Mouse (Mus musculus) olfactory bulb, adult 2 months (tissue): ENCODE data around the gene Itpk1.

Experiments used
- CTCF ChIP-seq: fragments of 200-500 bp; IDR thresholded peaks from 2 replicates; pipeline ENCODE4 v1.5.1; 2012; ENCODE audit warnings: low read depth, mild to moderate bottlenecking, low read length, moderate library complexity; ENCODE audit not compliant: insufficient read depth
- POLR2A ChIP-seq: fragments of 200-500 bp; IDR thresholded peaks from 2 replicates; pipeline ENCODE4 v1.6.1; 2012; ENCODE audit warnings: mild to moderate bottlenecking, low read depth, low read length, moderate library complexity; ENCODE audit not compliant: insufficient read depth

- TF ChIP-seq CTCF (no peak), POLR2A (no peak)
These were observed 5.6 kb downstream of the Itpk1 start for GRCm38 (mm10) chr12:102699156-102699555.
